Mouse (Mus musculus): Measurements from ENCODE around the gene H2al1k. TPM values are rescaled to one million over a fixed set of nuclear protein-coding genes. Genes with fewer than 3 reads are reported as not detected.
"Not testable (repeated sequence)": the region's sequence is repeated elsewhere in the genome, so short reads cannot be mapped to it uniquely, and the experiment has no call there.

Gene H2al1k
- not detected in 2 replicates for polyA plus RNA-seq (2016; fragmentation: Nextera tagmentation; extraction: Ambion mirVana)

DNA sequence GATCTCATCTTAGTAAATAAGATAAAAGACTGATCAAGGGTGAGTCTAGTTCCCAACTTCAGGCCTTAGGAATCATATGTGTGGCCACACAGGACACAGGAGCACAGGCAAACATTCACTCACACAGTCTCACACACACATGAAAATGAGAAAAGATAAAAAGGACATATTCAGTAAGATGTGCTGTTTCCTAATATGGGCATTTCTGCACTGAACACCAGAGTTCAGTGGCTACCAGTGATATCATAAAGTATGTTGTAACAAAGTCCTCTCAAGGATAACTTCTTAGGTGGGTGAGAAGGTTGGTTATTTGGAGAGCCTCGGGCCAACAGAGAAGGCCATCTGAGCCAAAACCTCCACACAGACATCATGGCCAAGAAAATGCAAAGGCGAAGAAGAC is at the start of gene H2al1k:
TSS of gene H2al1k (plus strand) at position 301 of the 400 bp plus-strand sequence.
- H3K36me3 ChIP-seq; H3K27me3 ChIP-seq; H3K4me2 ChIP-seq; H3K4me1 ChIP-seq (replicated peaks); H3K27ac ChIP-seq; ATAC-seq (ENCODE audit: insufficient number of reproducible peaks, insufficient read depth, low FRiP score, low TSS enrichment, low read depth); H3K9me3 ChIP-seq; H3K4me3 ChIP-seq (replicated peaks); H3K9ac ChIP-seq (replicated peaks): not testable (repeated sequence)
- no CpG with 5 or more reads among the region's 2 CpGs for WGBS

- Histone ChIP-seq H3K9ac (replicated peaks) (no peak overlapping the region), H3K27me3 (no peaks in the 10 kb centered on the region), H3K9me3 (no peaks in the 10 kb centered on the region), H3K4me1 (replicated peaks) (no peaks in the 10 kb centered on the region), H3K4me2 (no peak overlapping the region), H3K36me3 (no peaks in the 10 kb centered on the region), H3K27ac (no peak overlapping the region), H3K4me3 (replicated peaks) (no peak overlapping the region)
- WGBS: 82% methylated on average over 5 of the region's 5 CpGs
- ATAC-seq (ENCODE audit: insufficient number of reproducible peaks, insufficient read depth, low FRiP score, low TSS enrichment, low read depth): no peak
Measured at GRCm38 (mm10) chrX:9302791-9303190, 47.6 kb upstream of the H2al1k start.

GRCm38 (mm10) chrX:9303455-9303854 is 47.0 kb upstream of the H2al1k start:
- H3K9me3 ChIP-seq: no peaks in the 10 kb centered on the region
- no peaks in the 10 kb centered on the region for H3K36me3 ChIP-seq
- no peak overlapping the region for H3K4me2 ChIP-seq
- 68% methylated on average over 1 of the region's 1 CpGs for WGBS
- ATAC-seq (ENCODE audit: insufficient number of reproducible peaks, insufficient read depth, low FRiP score, low TSS enrichment, low read depth): no peak
- H3K9ac ChIP-seq (replicated peaks): no peak overlapping the region
- no peaks in the 10 kb centered on the region for H3K4me1 ChIP-seq (replicated peaks)
- no peak overlapping the region for H3K27ac ChIP-seq
- H3K27me3 ChIP-seq: no peaks in the 10 kb centered on the region
- no peak overlapping the region for H3K4me3 ChIP-seq (replicated peaks)

GRCm38 (mm10) chrX:9316457-9316856 is 34.0 kb upstream of the H2al1k start:
- H3K36me3 ChIP-seq; H3K4me2 ChIP-seq; H3K4me1 ChIP-seq (replicated peaks); ATAC-seq (ENCODE audit: insufficient number of reproducible peaks, insufficient read depth, low FRiP score, low TSS enrichment, low read depth); H3K4me3 ChIP-seq (replicated peaks); H3K27me3 ChIP-seq; H3K9me3 ChIP-seq; H3K27ac ChIP-seq; H3K9ac ChIP-seq (replicated peaks): not testable (repeated sequence)

- H3K27ac ChIP-seq; H3K27me3 ChIP-seq; H3K9ac ChIP-seq (replicated peaks); H3K4me3 ChIP-seq (replicated peaks); H3K36me3 ChIP-seq; H3K4me1 ChIP-seq (replicated peaks); ATAC-seq (ENCODE audit: insufficient number of reproducible peaks, insufficient read depth, low FRiP score, low TSS enrichment, low read depth); H3K4me2 ChIP-seq; H3K9me3 ChIP-seq: not testable (repeated sequence)
- 87% methylated on average over 25 of the region's 26 CpGs for WGBS
Measured at GRCm38 (mm10) chrX:9327954-9328353, 22.5 kb upstream of the H2al1k start.

DNA sequence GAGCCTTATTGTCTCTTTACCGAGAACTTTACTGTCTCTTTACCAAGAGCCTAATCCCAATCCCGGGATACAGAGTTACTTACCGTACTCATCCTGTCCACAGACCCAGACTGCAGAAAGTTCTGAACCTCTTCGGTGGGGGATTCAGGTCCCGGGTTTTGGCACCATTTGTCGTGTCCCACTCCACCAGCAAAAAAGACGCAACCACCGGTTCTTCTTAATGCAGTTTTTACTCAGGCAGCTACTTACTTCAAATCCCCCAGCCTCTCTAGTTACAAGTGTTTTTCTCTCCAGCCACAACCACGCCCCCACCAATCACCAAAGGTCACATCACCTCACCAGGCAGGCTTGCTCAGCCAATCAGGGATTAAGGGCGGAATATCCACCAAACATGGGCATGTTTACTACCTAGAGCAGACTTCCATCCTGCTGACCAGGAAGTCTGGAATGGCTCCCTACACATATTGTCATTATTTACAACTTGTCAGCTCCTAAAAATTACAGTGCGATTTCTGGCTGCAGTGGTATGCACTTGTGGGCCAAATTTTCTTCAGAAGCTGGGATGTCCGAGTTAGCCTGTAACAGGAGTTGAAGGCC is 18.0 kb upstream of the H2al1k start:
- not testable (repeated sequence) for H3K4me3 ChIP-seq (replicated peaks); H3K9ac ChIP-seq (replicated peaks); ATAC-seq (ENCODE audit: insufficient number of reproducible peaks, insufficient read depth, low FRiP score, low TSS enrichment, low read depth); H3K27ac ChIP-seq; H3K27me3 ChIP-seq; H3K4me2 ChIP-seq; H3K4me1 ChIP-seq (replicated peaks); H3K36me3 ChIP-seq; H3K9me3 ChIP-seq
- 86% methylated on average over 12 of the region's 12 CpGs for WGBS

- H3K36me3 ChIP-seq; ATAC-seq (ENCODE audit: insufficient number of reproducible peaks, insufficient read depth, low FRiP score, low TSS enrichment, low read depth); H3K4me2 ChIP-seq; H3K9ac ChIP-seq (replicated peaks); H3K27ac ChIP-seq; H3K4me1 ChIP-seq (replicated peaks); H3K9me3 ChIP-seq; H3K27me3 ChIP-seq; H3K4me3 ChIP-seq (replicated peaks): not testable (repeated sequence)
- WGBS: 60% methylated on average over 2 of the region's 2 CpGs
Measured at GRCm38 (mm10) chrX:9333035-9333434, 17.4 kb upstream of the H2al1k start.

- not testable (repeated sequence) for H3K4me3 ChIP-seq (replicated peaks); H3K36me3 ChIP-seq; H3K4me1 ChIP-seq (replicated peaks); H3K4me2 ChIP-seq; H3K9me3 ChIP-seq; H3K27ac ChIP-seq; H3K27me3 ChIP-seq; H3K9ac ChIP-seq (replicated peaks); ATAC-seq (ENCODE audit: insufficient number of reproducible peaks, insufficient read depth, low FRiP score, low TSS enrichment, low read depth)
- 67% methylated on average over 1 of the region's 1 CpGs for WGBS
Measured at GRCm38 (mm10) chrX:9334996-9335395, 15.4 kb upstream of the H2al1k start.

DNA sequence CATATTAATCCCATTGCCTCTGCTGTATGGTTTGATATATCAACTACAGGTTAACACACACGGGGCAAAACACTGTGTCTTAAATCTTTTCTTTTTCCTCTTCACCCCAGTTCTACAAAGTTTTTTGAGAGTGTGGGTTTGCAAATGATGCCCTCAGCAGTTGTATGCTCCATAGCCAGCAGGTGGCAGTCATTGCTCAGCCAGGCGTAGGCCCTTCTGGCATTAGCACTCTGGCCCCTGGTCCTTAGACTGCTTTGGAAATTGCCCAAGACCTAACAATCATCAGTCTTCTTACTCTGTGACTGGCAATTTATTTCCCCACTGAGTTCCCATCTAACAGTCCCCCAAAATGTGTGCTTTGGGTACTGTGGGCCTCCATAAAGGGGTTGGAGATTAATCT is 23.6 kb downstream of the H2al1k start:
- not testable (repeated sequence) for H3K4me3 ChIP-seq (replicated peaks); H3K27ac ChIP-seq; H3K9ac ChIP-seq (replicated peaks); H3K36me3 ChIP-seq; H3K4me1 ChIP-seq (replicated peaks); H3K27me3 ChIP-seq; H3K4me2 ChIP-seq; ATAC-seq (ENCODE audit: insufficient number of reproducible peaks, insufficient read depth, low FRiP score, low TSS enrichment, low read depth); H3K9me3 ChIP-seq
- 20% methylated on average over 1 of the region's 2 CpGs for WGBS

DNA sequence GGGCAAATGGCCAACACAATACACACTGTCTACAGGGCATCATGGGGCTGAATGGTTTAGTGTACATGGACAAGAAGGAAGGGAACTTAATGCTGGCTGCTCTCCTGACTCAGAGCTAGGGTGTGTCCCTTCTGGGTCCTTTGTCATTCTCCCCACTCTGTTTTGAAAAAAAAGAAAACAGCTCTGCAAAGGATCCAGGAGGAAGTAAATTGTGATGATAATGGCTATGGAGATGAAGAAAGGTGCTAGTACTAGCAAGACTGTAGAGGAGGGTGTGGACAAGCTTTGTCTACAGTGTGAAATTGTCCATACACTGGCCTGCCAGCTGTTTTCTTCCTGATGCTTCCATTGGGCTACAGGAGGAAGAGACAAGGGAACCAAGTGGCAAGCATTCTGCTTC is 25.5 kb downstream of the H2al1k start:
- H3K9ac ChIP-seq (replicated peaks); H3K36me3 ChIP-seq; H3K27me3 ChIP-seq; H3K4me1 ChIP-seq (replicated peaks); H3K9me3 ChIP-seq; H3K27ac ChIP-seq; H3K4me3 ChIP-seq (replicated peaks); ATAC-seq (ENCODE audit: insufficient number of reproducible peaks, insufficient read depth, low FRiP score, low TSS enrichment, low read depth); H3K4me2 ChIP-seq: not testable (repeated sequence)
